Mouse (Mus musculus) adrenal gland, adult 8-10 months (tissue): ENCODE measurements at regions not wholly inside any gene's neighbourhood (a gene's known extent, or its start where the extent isn't known, plus 50 kb on each side); places are given as distances from the start of the nearest gene placed in this dataset.

Experiments
- DNase-seq: peaks from one replicate; pipeline ENCODE4 v3.0.0; 2022

GRCm38 (mm10) chr8:76309200-76309599 lies 590.0 kb upstream of the Nr3c2 start:
- DNase-seq: no peak

DNA sequence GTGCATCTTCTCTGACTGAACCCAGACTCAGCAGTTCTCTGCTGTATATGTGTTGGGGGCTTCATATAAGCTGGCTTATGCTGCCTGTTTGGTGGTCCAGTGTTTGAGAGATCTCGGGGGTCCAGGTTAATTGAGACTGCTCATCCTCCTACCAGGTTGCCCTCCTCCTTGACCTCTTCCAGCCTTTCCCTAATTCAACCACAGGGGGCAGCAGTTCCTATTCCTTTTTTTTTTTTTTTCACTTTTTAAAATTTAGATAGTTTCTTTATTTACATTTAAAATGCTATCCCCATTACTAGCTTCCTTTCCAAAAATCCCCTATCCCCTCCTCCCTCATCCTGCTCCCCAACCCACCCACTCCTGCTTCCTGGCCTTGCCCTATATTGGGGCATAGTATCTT lies 570.7 kb upstream of the Nr3c2 start:
- DNase-seq: no peak

DNA sequence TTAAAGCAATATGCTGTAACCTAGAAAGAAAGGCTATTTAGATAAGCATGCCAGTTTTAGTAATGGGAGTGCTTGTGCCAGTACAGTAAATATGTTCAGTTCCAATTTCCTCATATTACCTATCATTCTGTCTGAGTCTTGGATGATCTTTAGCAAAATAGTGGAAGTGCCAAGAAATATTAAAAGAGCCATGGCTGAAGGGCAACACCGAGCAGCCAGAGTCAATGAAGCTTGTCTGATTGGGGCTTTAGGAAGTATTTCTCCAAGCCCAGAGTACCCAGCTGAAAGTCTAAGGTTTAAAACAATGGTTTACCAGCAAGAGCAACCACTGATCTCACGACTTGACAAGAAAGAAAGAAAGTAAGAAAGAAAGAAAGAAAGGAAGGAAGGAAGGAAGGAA lies 556.2 kb upstream of the Nr3c2 start:
- no peak for DNase-seq

- DNase-seq: no peak
Measured at GRCm38 (mm10) chr8:76346150-76346549, 553.1 kb upstream of the Nr3c2 start.

DNA sequence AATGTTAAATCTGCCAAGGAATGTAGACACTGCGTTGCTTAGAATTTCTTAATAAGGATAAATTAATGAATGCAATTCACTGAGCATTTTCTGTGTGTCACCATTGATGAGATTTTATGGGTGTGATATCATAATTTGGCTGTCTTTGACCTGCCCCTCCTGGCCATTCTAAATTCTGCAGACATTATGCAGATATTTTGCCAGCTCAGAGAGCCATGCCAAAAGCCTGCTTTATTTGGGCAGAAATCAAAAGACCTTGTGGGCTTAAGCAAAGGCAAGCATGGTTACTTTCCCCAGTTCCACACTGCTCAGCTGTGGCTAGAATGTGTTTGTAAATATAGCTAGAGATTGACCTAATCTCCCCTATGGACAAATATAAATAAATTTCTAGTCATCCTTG lies 552.4 kb upstream of the Nr3c2 start:
- no peak for DNase-seq

- DNase-seq: no peak
Measured at GRCm38 (mm10) chr8:76374314-76374713, 524.9 kb upstream of the Nr3c2 start.

DNA sequence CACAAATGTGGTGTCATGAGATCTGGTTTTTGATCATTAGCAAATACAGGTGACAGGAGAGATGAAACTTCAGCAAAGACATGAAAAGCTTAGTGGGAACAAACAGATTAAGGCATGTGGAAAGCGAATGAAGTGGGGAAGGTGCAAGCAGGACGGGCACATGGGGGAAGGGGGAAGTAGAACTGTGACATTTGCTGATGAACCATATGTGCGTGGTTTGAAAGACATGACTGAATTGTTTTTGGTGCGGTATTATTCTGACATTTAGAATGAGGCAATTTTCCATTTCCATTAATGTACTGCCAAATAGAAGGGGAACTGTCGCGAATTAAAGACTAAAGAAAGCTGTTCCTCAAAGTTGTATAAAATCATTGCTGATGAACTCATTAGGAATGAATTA lies 521.5 kb upstream of the Nr3c2 start:
- DNase-seq: no peak

DNA sequence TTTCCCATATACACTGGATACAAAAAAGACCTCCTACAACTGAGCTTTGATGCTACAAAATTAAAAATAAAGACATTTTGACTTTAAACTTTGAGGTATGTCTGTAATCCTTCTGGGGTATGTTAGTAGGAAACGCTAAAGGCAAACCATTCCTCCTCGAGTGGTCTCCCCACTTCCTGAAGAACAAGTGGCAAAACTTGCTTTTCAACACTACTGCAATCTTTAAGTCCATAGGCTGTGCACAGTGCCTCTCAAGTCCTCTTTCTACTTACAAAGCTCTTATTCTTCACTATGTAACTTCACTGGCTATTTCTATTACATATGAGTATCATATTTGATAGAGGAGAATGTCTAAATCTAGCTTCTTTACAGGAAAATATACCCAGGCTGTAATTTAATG lies 517.6 kb upstream of the Nr3c2 start:
- no peak for DNase-seq

DNA sequence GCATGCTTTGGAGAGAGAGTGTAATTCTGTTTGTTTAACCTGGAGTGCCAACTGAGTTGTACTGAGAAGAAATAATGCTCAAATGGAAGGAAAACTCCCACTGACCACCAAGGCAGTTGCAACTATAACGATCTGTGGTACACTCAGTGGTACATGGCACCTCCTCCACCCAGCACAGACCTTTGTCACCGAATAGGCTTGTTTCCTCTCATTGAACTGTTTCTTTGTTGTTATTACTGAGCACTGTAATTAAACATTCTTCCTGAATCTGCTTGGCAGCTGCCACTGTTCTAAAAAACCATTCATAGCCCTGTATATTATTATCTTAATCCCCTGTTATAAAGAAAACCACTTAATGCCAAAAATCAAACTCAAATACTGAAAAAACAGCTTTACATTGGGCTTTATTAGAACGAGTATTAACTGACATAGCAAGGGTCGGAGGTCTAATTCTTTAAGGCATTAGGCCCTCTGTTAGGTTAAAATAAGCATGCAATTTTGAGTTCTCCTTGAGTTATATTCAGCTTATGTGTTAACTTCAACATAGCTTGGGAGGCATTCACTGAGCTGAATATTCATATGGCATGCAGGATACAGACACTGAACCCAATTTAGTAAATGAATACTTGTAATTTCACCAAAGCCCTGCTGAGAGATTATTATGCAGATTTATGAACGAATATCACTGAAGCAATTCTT lies 515.5 kb upstream of the Nr3c2 start:
- DNase-seq: no peak

DNA sequence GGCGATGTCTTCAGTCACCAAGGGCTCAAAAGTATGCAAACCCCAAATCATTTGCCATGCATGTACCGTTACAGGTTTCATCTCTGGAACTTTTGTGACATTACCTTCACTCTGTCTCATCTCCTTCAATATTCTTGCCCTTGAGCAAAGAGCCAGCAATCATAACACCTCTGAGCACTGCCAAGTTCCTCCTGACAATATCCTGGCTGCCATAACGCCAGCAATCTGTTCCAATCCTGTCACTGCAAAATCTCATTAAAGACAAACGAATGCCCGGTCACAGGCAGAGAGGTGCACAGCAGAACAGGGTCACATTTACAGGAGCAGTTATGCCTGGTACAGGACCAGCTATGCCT lies 515.0 kb upstream of the Nr3c2 start:
- no peak for DNase-seq

DNA sequence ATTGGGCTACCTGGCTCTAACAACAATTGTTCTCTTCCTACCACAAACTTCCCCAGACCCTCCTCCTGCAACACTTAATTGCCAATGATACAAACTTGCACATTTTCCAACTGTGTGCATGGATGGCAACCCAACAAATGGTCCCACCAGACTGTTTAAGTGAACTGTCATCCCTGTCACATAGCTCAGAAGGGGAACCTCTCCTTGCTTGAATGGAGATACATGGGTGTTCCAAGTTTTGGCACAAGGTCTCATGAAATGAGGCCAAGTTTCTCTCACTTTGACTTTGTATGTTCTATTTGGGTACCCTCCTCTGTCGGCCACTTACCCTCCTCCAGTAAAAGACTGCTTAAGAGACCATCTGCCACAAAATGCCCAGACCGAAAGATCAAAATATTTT lies 507.2 kb upstream of the Nr3c2 start:
- no peak for DNase-seq

DNA sequence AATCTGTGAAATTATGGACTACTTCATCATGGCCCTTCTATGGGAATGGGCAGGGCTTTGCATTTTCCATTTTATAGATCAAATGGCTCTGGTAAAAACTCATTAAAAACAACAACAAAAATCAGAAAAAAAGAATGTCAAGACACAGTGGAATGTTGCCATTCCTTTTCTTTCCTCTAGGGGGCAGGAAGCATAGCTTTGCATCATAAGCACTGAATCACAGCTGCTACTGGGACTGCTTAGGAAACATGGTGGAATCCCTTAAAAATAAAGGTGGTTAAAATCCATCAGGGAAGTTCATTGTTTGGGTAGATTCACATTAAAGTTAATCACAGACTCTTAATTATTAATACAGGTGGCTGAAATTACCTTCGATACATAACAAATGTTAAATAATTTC lies 476.8 kb upstream of the Nr3c2 start:
- DNase-seq: no peak

GRCm38 (mm10) chr8:76422861-76423532 lies 476.2 kb upstream of the Nr3c2 start:
- no peak for DNase-seq

GRCm38 (mm10) chr8:76429818-76430217 lies 469.4 kb upstream of the Nr3c2 start:
- DNase-seq: no peak

DNA sequence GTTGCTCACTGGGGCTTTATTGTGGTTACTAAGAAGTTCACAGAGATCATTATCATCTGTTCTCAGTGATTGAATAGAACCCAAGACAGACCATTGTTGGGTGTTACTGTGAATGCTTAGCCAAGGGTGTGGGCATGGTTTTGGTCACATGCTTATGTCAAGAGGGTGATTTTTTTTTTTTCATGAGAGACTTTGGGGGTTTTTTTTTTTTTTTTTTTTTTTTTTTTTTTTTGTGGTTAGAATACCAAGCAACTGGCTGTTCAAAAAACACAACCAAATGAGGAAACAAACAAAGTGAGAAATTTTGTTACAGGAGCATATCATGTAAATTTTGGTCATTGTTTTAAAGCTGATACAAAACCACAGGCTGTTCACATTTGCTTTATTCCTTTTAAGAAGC lies 466.4 kb upstream of the Nr3c2 start:
- no peak for DNase-seq

GRCm38 (mm10) chr8:76437951-76438350 lies 461.3 kb upstream of the Nr3c2 start:
- DNase-seq: peak; percentile 26

DNA sequence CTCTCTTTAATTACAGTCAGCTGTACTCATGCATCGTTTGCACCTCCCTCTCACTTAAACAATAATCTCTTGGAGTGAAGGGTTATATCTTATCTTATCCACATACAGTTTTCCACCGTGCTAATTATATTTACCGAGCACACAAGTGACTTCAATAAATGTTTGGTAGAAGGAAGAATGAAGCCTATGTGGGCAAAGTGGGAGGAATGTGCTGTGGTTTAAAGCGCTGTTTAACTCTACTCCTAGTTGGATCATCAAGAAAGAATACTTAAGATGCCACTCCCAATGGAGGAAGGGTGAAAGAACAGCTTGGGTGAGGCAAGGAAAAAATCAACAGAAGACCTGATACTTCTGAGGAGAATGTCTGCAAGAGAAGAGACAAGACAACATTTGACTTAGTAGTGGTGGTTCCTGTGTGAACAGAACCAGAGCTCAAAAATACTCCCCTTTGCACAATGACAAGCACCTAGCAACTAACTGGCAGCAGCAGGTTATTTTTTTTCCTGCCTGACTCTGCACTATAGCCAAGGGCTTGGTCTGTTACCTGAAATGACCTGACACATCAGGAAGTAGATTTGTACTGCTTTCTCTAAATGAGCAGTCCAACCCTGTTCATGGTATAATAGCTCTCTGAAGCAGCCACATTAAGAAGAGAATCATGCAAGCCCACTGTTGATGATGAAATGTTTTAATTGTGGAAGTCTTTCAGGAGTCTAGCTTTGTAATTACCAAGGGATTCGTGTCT lies 424.6 kb upstream of the Nr3c2 start:
- no peak for DNase-seq

DNA sequence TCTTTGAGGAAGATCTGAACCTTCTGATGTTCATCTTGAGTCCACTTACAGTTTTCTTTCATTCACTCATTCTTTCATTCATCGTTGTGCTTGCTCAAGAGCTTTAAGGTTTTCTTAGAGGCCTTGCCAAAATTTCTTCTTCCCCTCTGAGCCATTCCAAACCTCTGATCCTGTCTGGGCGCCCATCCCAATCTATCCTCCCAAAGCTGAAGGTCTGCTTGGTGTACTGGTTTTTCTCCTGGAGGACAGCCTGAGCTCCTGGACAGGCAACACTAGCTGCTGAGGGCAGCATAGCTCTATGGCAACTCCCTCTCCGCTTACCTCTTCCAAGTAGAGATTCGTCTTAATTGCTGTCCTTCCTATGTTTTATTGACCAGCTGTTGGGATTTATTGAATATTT lies 420.3 kb upstream of the Nr3c2 start:
- no peak for DNase-seq

GRCm38 (mm10) chr8:76503621-76504020 lies 395.6 kb upstream of the Nr3c2 start:
- DNase-seq: no peak

DNA sequence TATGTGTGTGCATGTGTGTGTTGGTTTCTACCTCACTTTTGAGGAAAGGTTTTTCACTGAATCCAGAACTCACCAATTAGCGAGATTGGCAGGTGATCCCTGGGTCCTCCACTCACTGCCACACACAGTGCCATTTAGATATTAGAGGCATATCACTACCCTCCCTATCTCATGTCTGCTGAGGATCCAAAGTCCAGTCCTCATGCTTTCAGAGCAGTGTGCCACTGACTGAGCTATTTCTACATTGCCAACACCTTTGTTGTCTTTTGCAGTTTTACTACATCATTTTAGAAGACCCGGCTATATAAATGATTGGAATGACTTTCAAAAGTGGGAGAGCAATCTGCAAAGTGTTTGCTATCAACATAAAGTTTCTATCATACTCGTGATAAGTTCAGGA lies 392.0 kb upstream of the Nr3c2 start:
- no peak for DNase-seq

- no peak for DNase-seq
Measured at GRCm38 (mm10) chr8:76509201-76509600, 390.0 kb upstream of the Nr3c2 start.

- DNase-seq: no peak
Measured at GRCm38 (mm10) chr8:76514132-76514531, 385.1 kb upstream of the Nr3c2 start.

DNA sequence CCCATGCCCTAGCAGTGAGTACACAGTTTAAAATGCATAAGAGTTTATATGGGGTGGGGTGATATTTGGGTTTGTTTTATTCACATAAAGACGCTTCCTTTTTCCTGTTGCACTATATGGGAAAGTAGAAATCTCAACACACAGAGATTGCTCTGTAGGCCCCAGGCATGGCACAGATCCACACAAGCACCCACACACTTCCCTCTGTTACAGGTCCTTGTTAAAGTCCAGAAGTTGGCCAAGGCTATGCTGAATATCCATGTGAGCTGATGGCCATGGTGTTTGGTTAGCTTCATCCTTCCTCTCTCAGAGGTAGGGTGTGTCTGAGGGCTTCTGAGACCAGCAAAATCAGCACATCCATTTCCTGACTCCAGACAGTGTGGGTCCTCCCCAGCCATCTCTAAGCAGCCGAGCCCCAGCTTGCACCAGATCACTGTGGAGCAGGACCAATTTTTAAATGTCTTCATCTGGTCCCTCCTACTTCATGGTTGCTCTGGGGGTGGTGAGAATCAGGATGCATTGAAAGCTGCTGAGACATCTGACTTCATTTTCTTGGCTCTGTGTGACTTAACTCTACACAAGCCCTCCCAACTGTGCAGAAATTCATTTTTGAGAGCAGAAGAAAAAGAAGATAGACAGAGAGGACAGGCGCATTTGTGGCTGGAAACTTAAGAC lies 360.3 kb upstream of the Nr3c2 start:
- no peak for DNase-seq
